Mouse (Mus musculus): ENCODE data around the gene Fut8.
A peak's percentile ranks its signal among the peaks of the same experiment; 100 is the strongest.
"Not testable (repeated sequence)": the region's sequence is repeated elsewhere in the genome, so short reads cannot be mapped to it uniquely, and the experiment has no call there.

The Fut8 gene

DNA sequence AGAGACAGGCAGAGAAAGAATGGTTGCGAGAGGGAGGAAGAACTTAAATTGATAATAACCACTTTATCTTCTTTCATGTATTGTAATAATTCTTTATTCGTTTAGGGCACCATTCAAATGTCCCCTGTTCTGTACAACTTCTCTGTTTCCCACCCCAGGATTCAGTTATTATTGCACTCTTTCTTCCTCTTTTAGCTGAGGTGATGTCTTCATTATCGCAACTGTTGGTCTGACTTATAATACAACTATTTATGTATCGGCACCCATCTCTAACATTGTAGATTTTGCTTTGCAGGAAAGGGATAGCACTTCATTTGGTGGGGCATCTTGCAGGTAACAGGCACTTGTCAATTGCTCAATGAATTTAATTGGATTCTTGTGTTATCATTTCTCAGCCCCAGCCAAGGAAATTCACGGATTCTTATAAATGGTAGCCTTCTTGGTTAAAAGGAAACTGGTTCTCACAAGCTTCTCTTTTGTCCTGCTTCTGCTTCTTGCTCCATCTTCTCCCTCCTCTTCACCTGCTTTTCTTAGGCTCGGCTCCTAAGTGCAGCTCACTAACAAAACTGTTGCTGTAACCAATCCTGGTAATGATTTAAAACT is 15.6 kb upstream of the Fut8 start:
- DNase-seq (ENCODE audit: low read depth, low spot score) = no peak

DNA sequence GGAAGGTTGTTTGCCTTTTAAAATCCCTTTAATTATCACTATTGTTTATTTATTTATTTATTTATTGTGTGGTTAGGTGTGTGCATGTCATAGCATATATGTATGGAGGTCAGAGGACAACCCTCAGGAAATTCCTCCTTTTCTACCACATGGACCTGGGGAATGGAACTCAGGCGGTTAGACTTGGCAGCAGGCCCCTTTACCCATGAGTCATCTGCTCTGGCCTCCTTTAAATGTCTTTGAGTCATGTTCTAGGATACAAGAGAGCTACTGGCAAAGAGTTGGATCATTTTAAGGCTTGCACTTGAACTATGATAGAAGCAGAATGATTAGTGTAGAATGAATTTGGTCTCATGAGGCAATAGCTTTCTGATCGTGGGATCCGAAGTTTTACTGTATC is 14.3 kb upstream of the Fut8 start:
- DNase-seq (ENCODE audit: low read depth, low spot score) = no peak

DNA sequence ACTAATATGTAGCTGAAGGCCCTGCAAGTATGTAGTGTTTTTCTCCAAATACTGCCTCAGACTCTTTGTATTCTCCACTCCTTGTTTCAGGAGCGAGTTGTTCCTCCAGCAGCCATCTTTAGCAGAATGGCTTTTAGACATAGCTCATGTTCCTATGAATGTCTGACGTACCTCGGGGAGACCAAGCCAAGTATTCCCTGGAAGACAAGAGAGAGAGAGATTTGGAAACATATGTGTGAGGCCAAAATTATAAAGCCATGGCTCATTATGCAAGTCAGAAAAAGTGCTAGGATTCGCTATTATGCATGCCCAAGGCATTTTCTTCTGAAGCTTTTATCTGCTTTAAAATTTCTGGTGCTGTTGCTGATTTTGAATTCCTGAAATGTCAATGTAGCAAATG is 13.8 kb upstream of the Fut8 start:
- DNase-seq (ENCODE audit: low read depth, low spot score) = no peak

DNA sequence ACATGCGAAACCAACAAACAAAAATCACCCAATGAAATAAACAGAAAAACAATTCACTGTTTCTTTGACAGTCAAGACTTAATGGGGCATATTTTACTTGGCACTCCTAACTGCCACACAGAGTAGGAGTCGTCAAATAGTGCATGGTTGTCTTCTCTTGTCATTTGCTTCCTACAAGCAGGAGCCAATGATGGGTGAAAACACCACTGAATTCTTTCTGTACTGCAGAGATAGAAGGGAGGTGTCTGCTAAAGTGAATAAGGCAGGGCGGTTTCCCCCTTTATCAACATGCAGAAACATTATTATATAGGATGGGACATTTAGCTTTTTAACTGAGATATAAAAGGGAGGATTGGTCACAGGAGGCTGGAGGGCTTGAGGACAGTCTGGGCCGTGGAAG is 13.0 kb upstream of the Fut8 start:
- DNase-seq (ENCODE audit: low read depth, low spot score) = no peak

DNA sequence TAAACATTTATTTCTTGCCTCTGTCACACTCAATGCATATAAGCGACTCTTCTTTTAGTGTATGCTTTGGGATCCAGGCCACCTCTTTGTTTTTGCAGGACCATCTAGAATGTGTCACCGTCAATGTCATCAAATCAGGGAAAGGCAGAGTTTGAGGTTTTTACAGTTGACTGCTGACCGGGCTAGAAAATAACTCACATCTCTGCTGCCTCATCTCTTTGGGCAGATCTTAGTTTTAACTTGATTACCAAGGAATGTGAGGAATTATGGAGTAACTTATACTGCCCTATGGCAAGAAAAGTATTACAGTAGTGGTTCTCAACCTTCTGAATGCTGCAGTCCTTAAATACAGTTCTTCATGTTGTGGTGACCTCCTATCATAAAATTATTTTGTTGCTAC is 12.2 kb upstream of the Fut8 start:
- DNase-seq (ENCODE audit: low read depth, low spot score) = no peak

DNA sequence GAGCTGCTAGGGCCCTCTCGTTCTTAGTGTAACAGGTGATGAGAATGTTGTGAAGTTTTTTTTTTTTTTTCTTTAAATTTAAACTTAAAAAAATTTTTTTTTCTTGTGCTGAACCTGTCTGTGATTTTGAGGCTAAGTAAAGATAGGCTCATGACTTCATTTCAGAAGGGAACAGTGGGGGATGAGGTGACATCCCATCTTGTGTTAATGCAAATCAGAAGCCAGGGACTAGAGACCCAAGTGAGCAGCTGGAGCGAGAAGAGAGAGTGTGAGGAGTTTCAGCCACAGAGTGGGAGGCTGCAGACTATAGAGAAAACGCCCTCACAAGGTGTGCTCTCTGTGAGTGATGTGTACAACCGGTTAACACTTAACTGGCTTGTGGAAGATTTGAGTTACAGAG is 2.0 kb upstream of the Fut8 start:
- no peak for DNase-seq (ENCODE audit: low read depth, low spot score)

DNA sequence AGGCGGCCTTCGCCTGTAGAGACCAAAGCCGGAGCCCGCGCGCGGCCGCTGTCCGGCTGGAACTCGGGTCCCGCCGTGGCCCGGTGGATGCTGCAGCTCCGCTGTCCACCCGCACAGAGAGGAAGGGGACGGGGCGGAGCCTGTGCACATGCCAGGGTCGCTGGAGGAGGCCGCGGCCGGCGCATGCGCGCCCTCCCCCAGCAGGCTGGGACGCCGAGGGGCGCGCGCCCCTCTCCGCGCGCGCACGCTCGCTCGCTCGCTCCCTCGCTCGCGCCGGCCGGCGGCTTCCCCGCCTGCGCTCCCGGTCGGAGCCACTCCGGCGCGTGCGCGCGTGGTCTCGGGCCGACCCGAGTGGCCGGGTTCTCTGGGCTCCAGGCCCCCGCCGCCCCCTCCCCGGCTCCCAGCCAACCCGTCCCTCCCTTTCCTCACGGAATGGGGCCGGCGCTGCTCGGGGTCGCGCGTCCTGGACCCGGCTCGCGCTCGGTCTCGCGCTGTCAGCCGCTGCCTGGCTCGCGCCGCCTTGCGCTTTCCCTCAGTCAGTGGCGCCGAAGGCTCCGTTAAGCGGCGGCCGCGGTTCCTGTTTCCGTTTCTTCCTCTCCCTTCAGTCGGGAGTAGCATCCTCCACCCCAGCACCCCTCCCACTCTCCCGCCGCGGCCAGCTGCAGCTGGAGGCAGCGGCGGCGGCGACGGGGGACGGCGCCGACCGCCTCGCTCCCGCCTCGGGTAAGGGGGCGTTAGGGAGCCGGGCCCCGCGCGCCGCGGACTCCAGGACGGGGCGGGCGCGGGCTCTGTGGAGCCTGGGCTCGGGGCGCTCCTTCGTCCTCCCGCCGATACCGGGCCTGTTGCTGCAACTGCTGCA is 835 bp downstream of the Fut8 start:
- peak; percentile 86 for DNase-seq (ENCODE audit: low read depth, low spot score)

DNA sequence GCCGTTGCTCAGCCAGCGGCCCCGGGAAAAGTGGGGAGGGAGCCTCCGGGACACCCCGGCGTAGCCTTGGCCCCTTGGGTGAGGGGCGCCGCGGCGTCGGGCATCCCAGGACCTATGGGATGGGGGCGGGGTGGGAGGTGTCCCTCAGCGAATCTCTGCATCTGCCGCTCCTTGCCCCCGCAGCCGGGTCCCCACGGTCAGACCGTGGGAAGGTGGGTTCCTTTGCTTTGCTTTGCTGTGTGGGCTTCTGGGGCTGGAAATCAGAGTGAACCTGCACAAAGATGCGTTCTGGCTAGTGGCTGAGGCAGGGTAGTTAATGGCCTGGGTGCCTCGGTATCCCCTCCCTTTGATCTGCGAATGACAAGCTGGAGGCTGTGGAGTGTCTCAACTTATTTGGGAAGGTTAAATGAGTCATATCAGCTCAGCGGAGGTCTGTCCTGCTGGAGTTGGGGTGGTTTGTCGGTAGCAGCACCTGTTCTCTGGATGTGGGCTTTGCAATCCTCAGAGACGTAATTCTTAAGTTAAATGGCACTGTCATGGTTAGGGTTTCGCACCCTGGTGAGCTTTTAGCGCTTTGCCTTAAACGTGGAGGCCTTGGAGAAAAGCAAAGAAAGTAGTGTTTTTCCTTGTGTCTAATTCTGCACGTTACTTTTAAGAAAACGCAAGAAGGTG is 1.6 kb downstream of the Fut8 start:
- DNase-seq (ENCODE audit: low read depth, low spot score) = peak; percentile 33

DNA sequence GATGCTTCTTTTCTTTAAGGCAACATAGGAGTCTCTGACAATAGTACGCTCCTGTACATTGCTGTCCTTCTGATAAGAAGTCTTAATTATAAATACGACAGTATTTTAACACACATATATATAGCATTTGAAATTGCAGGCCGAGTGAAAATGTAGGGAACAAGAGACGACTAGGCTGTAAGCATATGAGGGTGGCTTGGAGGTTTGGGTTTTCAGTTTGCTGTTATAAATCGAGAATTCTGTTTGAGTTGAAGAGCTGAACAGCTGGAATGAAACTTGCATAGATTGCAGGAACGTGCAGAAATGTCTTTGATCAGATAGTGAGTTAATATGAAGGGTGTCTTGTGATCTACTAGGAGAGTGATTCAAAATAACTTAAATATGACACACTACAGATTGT is 2.4 kb downstream of the Fut8 start:
- DNase-seq (ENCODE audit: low read depth, low spot score) = no peak

DNA sequence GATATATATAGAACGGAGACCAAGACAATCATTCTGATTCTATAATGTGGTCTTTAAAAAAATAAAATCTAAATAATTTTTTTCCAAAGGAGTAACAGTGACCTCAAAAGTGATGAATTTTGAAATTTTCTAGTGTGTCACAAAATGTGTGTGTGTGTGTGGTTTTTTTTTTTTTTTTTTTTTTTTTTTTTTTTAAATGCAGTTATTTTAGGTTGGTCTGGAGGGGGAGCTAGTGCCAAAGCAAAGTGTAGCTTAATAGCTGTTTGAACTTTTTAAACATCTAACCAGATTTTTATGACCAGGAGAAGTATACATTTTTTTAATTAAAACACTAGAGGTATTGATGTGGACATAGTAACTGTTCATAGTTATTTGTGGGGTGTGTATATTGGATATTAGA is 2.9 kb downstream of the Fut8 start:
- DNase-seq (ENCODE audit: low read depth, low spot score) = no peak

DNA sequence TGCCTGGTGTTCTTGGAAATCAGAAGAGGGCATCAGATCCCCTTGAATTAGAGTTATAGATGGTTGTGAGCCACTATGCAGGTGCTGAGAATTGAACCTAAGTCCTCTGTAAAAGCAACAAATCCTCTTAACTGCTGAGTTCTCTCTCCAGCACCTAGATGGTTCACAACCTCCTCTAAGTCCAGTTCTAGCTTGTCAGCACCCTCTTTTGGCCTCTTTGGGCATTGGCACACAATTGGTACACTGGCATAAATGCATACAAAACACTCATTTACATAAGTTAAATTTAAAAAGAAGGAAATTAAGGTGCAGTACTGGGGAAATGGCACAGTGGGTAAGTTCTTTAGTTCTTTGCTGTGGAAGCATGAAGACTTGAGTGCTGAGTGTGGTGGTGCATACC is 24.7 kb downstream of the Fut8 start:
- DNase-seq (ENCODE audit: low read depth, low spot score) = peak; percentile 41

DNA sequence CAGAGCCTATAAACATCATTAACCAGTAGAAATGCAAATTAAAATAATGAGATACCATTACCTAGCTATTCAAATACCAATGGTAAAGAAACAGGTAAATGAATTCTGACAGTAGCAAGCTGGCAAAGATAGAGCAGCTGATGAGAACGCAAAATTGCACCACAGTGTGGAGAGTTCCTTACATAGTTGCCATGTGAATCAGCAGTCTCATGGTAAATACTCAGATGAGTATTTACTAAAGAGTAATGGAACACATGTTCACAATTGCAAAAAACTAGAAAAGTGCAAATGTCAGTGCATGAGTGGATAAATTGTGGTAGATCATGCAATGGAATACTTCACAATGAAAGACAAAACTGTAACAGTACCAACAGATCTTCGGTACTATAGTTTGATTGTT is 25.9 kb downstream of the Fut8 start:
- no peak for DNase-seq (ENCODE audit: low read depth, low spot score)

DNA sequence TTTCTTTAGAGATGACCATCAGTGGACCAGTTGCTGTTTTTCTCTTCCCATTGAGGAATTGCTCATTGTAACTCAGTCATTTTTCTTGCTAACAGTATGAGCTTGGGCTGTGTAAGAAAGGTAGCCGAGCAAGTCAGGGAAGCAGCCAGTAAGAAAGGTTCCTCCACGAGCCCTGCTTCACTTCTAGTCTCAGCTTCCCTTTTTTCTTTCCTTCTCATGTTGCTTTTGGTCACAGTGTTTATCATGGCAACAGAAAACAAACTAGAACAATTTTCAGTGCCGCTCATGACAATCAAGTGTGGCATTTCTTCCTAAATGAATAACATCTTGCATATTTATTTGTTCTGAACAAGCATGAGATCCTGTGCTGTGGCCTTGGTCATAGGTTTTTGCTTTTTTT is 32.8 kb downstream of the Fut8 start:
- no peak for DNase-seq (ENCODE audit: low read depth, low spot score)

DNA sequence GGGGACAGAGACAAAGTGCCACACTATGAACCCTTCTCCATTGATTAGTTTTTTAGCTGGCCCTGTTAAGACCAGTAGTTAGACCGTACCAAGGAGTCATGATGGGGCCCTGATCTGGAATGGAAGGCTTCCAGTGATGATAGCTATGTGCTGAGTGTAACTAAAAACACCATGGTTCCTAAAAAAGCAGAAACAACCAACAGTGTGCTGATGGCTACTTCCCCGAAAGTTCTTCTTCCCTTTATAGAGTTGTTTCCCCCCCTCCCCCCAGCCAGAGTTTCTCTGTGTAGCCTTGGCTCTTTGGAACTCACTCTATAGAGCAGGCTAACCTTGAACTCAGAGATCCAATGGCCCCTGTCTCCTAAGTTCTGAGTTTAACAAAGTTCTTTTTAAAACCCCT is 50.6 kb downstream of the Fut8 start:
- DNase-seq (ENCODE audit: low read depth, low spot score) = no peak

DNA sequence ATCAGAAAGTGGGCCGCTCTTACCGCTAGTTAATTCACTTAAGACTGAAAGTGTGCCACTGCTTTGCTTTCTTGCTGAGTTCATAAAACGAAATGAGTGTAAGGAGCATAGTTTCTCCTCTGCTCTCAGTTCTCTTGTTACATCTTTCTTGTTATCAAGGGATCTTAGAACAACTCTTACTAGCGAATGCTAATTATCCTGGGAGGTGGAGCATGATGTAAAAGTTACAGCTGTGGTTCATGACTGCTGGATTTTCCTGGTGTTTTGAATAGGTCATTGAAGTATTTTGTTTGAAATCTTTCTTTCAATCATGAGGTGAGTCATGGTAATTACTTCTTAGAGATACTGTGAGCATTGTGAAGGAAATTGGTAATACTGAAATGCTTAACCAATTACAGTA is 53.1 kb downstream of the Fut8 start:
- DNase-seq (ENCODE audit: low read depth, low spot score) = no peak

DNA sequence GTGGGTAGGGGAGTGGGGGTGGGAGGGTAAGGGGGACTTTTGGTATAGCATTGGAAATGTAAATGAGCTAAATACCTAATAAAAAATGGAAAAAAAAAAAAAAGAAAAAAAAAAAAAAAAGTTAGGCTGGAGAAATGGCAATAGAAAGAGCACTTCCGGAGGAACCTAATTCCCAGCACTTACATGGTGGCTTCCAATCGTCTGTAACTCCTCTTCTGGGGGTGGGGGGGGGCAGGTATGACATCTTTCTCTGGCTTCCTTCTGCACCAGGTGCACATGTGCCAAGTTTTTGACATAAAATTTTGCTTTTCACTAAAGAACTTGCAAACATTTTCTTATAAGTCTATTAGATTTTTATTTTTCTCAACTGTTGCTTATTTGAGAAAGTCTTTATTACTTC is 53.9 kb downstream of the Fut8 start:
- not testable (repeated sequence) for DNase-seq (ENCODE audit: low read depth, low spot score)

DNA sequence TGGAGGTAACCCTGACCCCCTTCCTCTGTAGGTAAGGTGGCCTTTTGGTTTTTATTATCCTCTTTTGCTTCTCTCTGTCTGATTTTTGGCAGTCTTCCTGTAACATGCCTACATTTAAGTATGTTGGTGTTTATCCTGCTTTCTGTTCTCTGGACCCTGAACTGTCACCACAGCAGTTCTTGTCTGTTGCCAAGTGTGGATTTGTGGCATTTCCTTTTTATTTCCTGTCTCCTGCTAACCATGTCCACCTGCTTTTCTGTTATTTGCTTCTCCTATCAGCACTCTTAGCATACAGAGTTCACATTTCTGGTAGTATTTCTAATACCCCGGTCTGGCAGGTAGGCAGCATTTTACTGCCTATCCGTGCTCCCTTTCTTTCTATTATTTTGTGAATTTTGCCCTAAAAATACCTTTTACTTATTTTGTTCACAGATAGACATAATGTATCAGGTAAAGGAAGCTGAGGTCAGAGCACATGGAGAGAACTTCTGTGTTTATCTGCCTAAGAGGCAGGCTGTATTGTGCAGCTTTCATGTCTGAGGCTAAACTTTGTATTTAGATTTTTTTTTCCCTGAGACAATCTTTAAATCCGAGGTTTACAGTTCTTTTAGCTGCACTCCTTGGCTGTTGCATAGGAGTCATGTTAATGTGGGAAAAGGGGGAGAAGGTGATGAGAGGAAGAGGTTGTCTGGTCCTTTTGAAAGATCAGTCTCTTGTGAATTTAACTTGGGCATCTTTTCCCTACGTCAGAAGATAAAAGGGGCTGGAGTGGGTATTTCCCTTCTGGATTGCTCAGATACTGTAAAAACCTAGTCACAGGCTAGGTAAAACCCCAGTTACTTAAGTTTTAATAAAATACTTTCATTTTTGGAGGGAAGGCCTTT is 54.7 kb downstream of the Fut8 start:
- no peak for DNase-seq (ENCODE audit: low read depth, low spot score)

DNA sequence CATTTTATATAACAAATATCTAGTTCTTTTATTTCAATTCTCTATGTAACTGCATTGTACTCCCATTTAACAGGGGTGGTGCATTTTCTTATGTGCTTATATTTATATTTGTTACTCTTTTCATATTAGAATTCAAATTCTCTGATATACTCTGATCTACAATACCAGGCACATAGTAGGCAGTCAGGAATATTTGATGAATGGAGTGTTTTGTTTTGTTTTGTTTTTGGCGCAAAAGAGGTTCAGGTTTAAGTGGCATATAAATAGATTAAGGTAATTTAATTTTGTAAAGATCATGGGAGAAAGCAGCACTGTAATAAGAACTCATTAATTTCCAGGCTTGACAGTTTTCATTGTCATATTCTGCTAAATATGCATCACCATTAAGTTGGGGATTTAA is 58.2 kb downstream of the Fut8 start:
- no peak for DNase-seq (ENCODE audit: low read depth, low spot score)

DNA sequence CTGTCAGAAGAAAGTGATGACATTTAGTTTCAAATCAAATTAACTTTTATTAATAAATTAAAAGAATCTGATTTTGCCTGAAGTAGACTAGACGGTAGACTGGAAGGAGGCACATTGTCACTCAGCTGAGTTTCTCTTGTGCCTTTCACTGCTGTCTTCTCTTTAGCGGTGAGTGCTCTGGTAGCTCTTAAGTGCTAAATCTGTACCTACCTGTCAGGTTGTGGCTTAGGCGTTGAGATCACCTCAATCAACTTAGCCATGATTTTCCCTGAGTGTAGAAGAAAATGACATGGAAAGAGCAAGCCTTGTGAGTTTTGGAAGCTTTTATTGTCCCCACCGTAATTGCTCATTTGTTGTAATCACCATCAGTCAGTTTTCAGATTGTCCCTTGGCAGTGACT is 59.2 kb downstream of the Fut8 start:
- no peak for DNase-seq (ENCODE audit: low read depth, low spot score)

DNA sequence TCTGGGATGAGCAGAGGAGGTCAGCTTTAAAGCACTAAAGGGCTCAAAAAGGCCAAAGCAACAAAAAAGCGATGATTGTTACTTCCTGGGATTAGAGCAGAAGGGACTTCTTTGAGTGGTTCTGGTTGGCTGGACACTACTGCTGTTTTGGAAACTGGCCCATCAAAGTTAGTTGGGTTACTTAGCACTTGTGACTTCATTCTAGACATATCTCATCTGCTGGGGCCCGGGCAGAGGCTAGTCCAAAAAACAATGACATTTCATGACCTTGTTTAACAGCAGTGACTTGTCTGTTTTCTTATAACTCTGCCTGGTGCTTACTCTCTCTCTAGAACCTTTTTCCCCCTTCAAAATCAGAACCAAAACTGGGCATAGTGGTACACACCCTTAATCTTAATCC is 59.9 kb downstream of the Fut8 start:
- no peak for DNase-seq (ENCODE audit: low read depth, low spot score)

DNA sequence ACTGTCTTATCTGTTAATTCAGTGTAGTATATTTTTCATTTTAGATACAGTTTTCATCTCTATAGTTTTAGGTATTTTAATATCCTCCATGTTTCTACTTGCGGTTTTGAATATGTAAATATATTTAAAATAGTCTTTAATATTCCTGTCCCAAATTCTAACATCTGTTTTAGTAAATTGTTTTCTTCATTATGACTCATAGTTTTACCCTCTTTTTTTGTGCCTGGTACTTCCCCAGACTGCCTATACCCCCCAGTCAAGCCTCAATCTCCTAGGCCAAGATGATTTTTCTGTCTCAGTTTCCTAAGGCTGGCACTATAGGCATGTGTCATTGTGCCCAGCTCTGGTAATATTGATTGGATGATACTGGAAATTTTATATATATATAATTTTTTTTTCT is 64.1 kb downstream of the Fut8 start:
- no peak for DNase-seq (ENCODE audit: low read depth, low spot score)

DNA sequence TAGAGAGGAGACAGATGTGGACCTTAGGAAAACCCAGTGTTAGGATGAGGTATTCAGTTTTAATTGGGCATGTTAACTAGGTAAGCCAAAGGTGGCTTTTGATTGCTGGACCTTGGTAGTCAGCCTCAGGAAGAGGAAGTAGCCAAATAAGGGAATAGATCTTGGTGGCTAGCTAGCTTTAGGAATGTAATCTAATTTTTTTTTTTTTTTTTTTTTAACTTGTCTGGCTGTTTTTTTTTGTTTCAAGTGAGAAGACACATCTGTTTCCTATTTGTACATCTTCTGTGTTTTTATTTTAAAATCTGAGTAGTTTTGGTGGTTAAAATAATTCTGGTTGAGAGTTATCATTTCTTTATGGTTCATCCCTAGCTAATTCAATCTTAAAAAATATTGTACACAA is 65.4 kb downstream of the Fut8 start:
- no peak for DNase-seq (ENCODE audit: low read depth, low spot score)

Data from ES-CJ7 (cell line).